Mouse (Mus musculus) brown adipose tissue, adult 24 weeks (tissue): Measurements from ENCODE around the gene Rbl1. TPM values are rescaled to one million over a fixed set of nuclear protein-coding genes. Genes with fewer than 3 reads are reported as not detected.

ENCODE experiments used
- H3K27ac ChIP-seq: fragments of 200-500 bp; replicated peaks from 2 replicates; pipeline ENCODE4 v1.5.1; 2012; ENCODE audit warnings: low read depth, mild to moderate bottlenecking, low read length
- H3K4me1 ChIP-seq: fragments of 200-500 bp; 2 replicates; pipeline ENCODE4 v1.6.1; 2012; ENCODE audit warnings: low read length, mixed read lengths; ENCODE audit not compliant: control insufficient read depth, insufficient read depth, insufficient read length
- H3K4me3 ChIP-seq: fragments of 200-500 bp; 2 replicates; pipeline ENCODE4 v1.5.1; 2012; ENCODE audit warnings: low read depth, mild to moderate bottlenecking, low read length, moderate library complexity; ENCODE audit not compliant: insufficient read depth
- polyA plus RNA-seq: library from polyadenylated mRNA; stranded (reverse); fragments of >200 nt; gene quantifications from 2 replicates; pipeline ENCODE4 v1.2.4, GENCODE M21; 2012; ENCODE audit not compliant: missing spikeins, insufficient read depth, insufficient read length

Rbl1 gene
- polyA plus RNA-seq, 1 experiment, result 1.5 TPM

- peak overlapping the region; percentile 17; the same call in 1 of the 2 replicates for H3K4me3 ChIP-seq
- H3K4me1 ChIP-seq, result peaks cover 4% of the 10 kb centered on the region; the same call in 1 of the 2 replicates
- H3K27ac ChIP-seq, result peak overlapping the region; percentile 47
Measured at GRCm38 (mm10) chr2:157132086-157132485, 72.2 kb downstream of the Rbl1 start.

GRCm38 (mm10) chr2:157130813-157131514 is 73.4 kb downstream of the Rbl1 start:
- H3K27ac ChIP-seq, result peak overlapping the region; percentile 62
- H3K4me1 ChIP-seq, result peaks cover 4% of the 10 kb centered on the region; the same call in 1 of the 2 replicates
- peak overlapping the region; percentile 30 for H3K4me3 ChIP-seq

- Histone ChIP-seq H3K4me3 (peak overlapping the region; percentile 25; the same call in 1 of the 2 replicates), H3K27ac (peak overlapping the region; percentile 69), H3K4me1 (peaks cover 4% of the 10 kb centered on the region; the same call in 1 of the 2 replicates)
Measured at GRCm38 (mm10) chr2:157129601-157130164, 74.7 kb downstream of the Rbl1 start.

- no peak overlapping the region for H3K4me3 ChIP-seq
- peaks cover 4% of the 10 kb centered on the region; the same call in 1 of the 2 replicates for H3K4me1 ChIP-seq
- no peak overlapping the region for H3K27ac ChIP-seq
Measured at GRCm38 (mm10) chr2:157129096-157129495, 75.2 kb downstream of the Rbl1 start.

GRCm38 (mm10) chr2:157128072-157128471 is 76.3 kb downstream of the Rbl1 start:
- Histone ChIP-seq H3K27ac (no peak overlapping the region), H3K4me1 (peaks cover 4% of the 10 kb centered on the region; the same call in 1 of the 2 replicates), H3K4me3 (no peak overlapping the region)

GRCm38 (mm10) chr2:157127370-157127769 is 77.0 kb downstream of the Rbl1 start:
- Histone ChIP-seq H3K27ac (no peak overlapping the region), H3K4me1 (peaks cover 4% of the 10 kb centered on the region; the same call in 1 of the 2 replicates), H3K4me3 (no peak overlapping the region)

GRCm38 (mm10) chr2:157125246-157125645 is 79.1 kb downstream of the Rbl1 start:
- no peak overlapping the region for H3K4me3 ChIP-seq
- H3K27ac ChIP-seq, result no peak overlapping the region
- H3K4me1 ChIP-seq, result no peaks in the 10 kb centered on the region

- Histone ChIP-seq H3K4me1 (no peaks in the 10 kb centered on the region), H3K4me3 (no peak overlapping the region), H3K27ac (no peak overlapping the region)
Measured at GRCm38 (mm10) chr2:157121766-157122165, 82.6 kb downstream of the Rbl1 start.

- Histone ChIP-seq H3K4me1 (no peaks in the 10 kb centered on the region), H3K4me3 (no peak overlapping the region), H3K27ac (no peak overlapping the region)
Measured at GRCm38 (mm10) chr2:157119075-157119474, 85.3 kb downstream of the Rbl1 start.

GRCm38 (mm10) chr2:157118556-157118955 is 85.8 kb downstream of the Rbl1 start:
- H3K27ac ChIP-seq, result no peak overlapping the region
- no peaks in the 10 kb centered on the region for H3K4me1 ChIP-seq
- no peak overlapping the region for H3K4me3 ChIP-seq

GRCm38 (mm10) chr2:157116964-157117363 is 87.4 kb downstream of the Rbl1 start:
- Histone ChIP-seq H3K4me3 (no peak overlapping the region), H3K27ac (no peak overlapping the region), H3K4me1 (no peaks in the 10 kb centered on the region)

- Histone ChIP-seq H3K4me3 (no peak overlapping the region), H3K27ac (no peak overlapping the region), H3K4me1 (no peaks in the 10 kb centered on the region)
Measured at GRCm38 (mm10) chr2:157108236-157108635, 96.1 kb downstream of the Rbl1 start.

GRCm38 (mm10) chr2:157104454-157104853 is 99.9 kb downstream of the Rbl1 start:
- Histone ChIP-seq H3K4me1 (no peaks in the 10 kb centered on the region; the same call in 1 of the 2 replicates), H3K27ac (no peak overlapping the region), H3K4me3 (no peak overlapping the region)

- no peaks in the 10 kb centered on the region; the same call in 1 of the 2 replicates for H3K4me1 ChIP-seq
Measured at GRCm38 (mm10) chr2:157102256-157102655, 102.1 kb downstream of the Rbl1 start.

GRCm38 (mm10) chr2:157101650-157102049 is 102.7 kb downstream of the Rbl1 start:
- Histone ChIP-seq H3K27ac (no peak overlapping the region), H3K4me3 (no peak overlapping the region), H3K4me1 (no peaks in the 10 kb centered on the region; the same call in 1 of the 2 replicates)

More at GRCm38 (mm10) chr2:157102256-157102655, 102.1 kb downstream of the Rbl1 start:
- Histone ChIP-seq H3K4me3 (no peak overlapping the region), H3K27ac (no peak overlapping the region)

GRCm38 (mm10) chr2:157100319-157100605 is 104.1 kb downstream of the Rbl1 start:
- Histone ChIP-seq H3K4me3 (no peak overlapping the region), H3K27ac (no peak overlapping the region), H3K4me1 (no peaks in the 10 kb centered on the region; the same call in 1 of the 2 replicates)
